ENCODE assay signal across 8 mouse cellular contexts in genomic region chr10:62980039-62980954, GRCm38 (mm10). TPM values are rescaled to one million over a fixed set of nuclear protein-coding genes. Genes with fewer than 3 reads are reported as not detected.
DNase-seq lines count a peak whose midpoint lies in the region; ATAC-seq and TF ChIP-seq lines count a peak whose summit lies in the region.

Gene Rufy2, plus strand, starts transcription at chr10:62980223.

- H3K4me2 ChIP-seq in embryonic facial prominence, embryonic 12.5 days (replicated peaks), result peak within 1 kb of the TSS; percentile 59
- peak within 1 kb of the TSS; percentile 61 for H3K4me2 ChIP-seq in limb, embryonic 11.5 days (ENCODE audit: low read depth, severe bottlenecking)
- H3K4me2 ChIP-seq in midbrain, embryonic 13.5 days (replicated peaks), result peak within 1 kb of the TSS; percentile 63

- ATAC-seq in embryonic facial prominence, embryonic 12.5 days (ENCODE audit: insufficient number of reproducible peaks, insufficient read depth, low FRiP score, low TSS enrichment), result peak; percentile 88
- peak; percentile 88 for ATAC-seq in limb, embryonic 11.5 days (ENCODE audit: insufficient number of reproducible peaks, low FRiP score, low TSS enrichment, low read depth)
- peak; percentile 95 for ATAC-seq in midbrain, embryonic 13.5 days

- no peak; the same call in 1 of the 2 replicates for TF ChIP-seq POLR2A in small intestine, adult 2 months (IDR thresholded peaks at IDR 0.05; ENCODE audit: low read depth, low read length)

- peak within 1 kb of the TSS; percentile 83 for H3K27ac ChIP-seq in embryonic facial prominence, embryonic 12.5 days
- H3K27ac ChIP-seq in limb, embryonic 11.5 days (replicated peaks; ENCODE audit: low read depth, low read length), result 0 out of 2 replicates have a peak within 1 kb of the TSS, but pooled peaks have one; percentile 52
- peak within 1 kb of the TSS; percentile 89 for H3K27ac ChIP-seq in midbrain, embryonic 13.5 days
- H3K27ac ChIP-seq in small intestine, adult 2 months (ENCODE audit: insufficient read depth, low read depth, low read length), result no peak within 1 kb of the TSS

- TF ChIP-seq CTCF in small intestine, adult 2 months (IDR thresholded peaks at IDR 0.05; ENCODE audit: extremely low read depth, insufficient read length, insufficient replicate concordance, low read depth, low read length), result peak; percentile 71

- H3K27me3 ChIP-seq in embryonic facial prominence, embryonic 12.5 days, result no peaks in the 10 kb centered on the region
- no peaks in the 10 kb centered on the region for H3K27me3 ChIP-seq in limb, embryonic 11.5 days (ENCODE audit: control insufficient read depth, insufficient read depth, low read length)
- H3K27me3 ChIP-seq in midbrain, embryonic 13.5 days, result no peaks in the 10 kb centered on the region
- H3K27me3 ChIP-seq in small intestine, adult 2 months (ENCODE audit: control insufficient read depth, insufficient read depth, low read length), result no peaks in the 10 kb centered on the region

- H3K9me3 ChIP-seq in embryonic facial prominence, embryonic 12.5 days, result no peaks in the 10 kb centered on the region
- no peaks in the 10 kb centered on the region for H3K9me3 ChIP-seq in limb, embryonic 11.5 days (ENCODE audit: control insufficient read depth, low read length)
- no peaks in the 10 kb centered on the region for H3K9me3 ChIP-seq in midbrain, embryonic 13.5 days

- peaks cover 8% of the 10 kb centered on the region for H3K4me1 ChIP-seq in embryonic facial prominence, embryonic 12.5 days
- H3K4me1 ChIP-seq in limb, embryonic 11.5 days (ENCODE audit: control insufficient read depth, insufficient read depth, low read length), result 0 out of 2 replicates have a peak, but pooled peaks cover 2% of the 10 kb centered on the region
- H3K4me1 ChIP-seq in midbrain, embryonic 13.5 days (replicated peaks), result peaks cover 20% of the 10 kb centered on the region
- peaks cover 8% of the 10 kb centered on the region for H3K4me1 ChIP-seq in small intestine, adult 2 months (ENCODE audit: control insufficient read depth, insufficient read depth, insufficient read length, low read length)

- DNase-seq in 3134 (ENCODE audit: extremely low read depth, insufficient read length, low spot score), result peak; percentile 74
- peak; percentile 82 to 91 for DNase-seq in adrenal gland, postnatal 36 days
- peak; percentile 81 to 86 for DNase-seq in heart, adult 18-20 months
- peak; percentile 85 for DNase-seq in kidney, adult 18-20 months
- DNase-seq in limb, embryonic 11.5 days (ENCODE audit: low spot score), result peak; percentile 88

- peaks cover 20% of the 10 kb centered on the region for H3K36me3 ChIP-seq in embryonic facial prominence, embryonic 12.5 days
- no peaks in the 10 kb centered on the region; the same call in 1 of the 2 replicates for H3K36me3 ChIP-seq in limb, embryonic 11.5 days (ENCODE audit: control insufficient read depth, insufficient read depth, low read length)
- H3K36me3 ChIP-seq in midbrain, embryonic 13.5 days, result peaks cover 34% of the 10 kb centered on the region
- 0 out of 2 replicates have a peak, but pooled peaks cover 1% of the 10 kb centered on the region for H3K36me3 ChIP-seq in small intestine, adult 2 months (ENCODE audit: control insufficient read depth, insufficient read depth, low read length)

- WGBS in embryonic facial prominence, embryonic 12.5 days, result 1% methylated on average over 76 of the region's 77 CpGs
- WGBS in limb, embryonic 11.5 days, result under 1% methylated on average over 77 of the region's 77 CpGs
- under 1% methylated on average over 75 of the region's 77 CpGs for WGBS in midbrain, embryonic 13.5 days
- 1% methylated on average over 75 of the region's 77 CpGs for WGBS in small intestine, adult 2 months

- H3K4me3 ChIP-seq in embryonic facial prominence, embryonic 12.5 days, result peak within 1 kb of the TSS; percentile 76
- H3K4me3 ChIP-seq in limb, embryonic 11.5 days (ENCODE audit: low read depth, low read length), result peak within 1 kb of the TSS; percentile 96
- peak within 1 kb of the TSS; percentile 97 for H3K4me3 ChIP-seq in midbrain, embryonic 13.5 days (replicated peaks)
- H3K4me3 ChIP-seq in small intestine, adult 2 months (ENCODE audit: low read depth, low read length), result peak within 1 kb of the TSS; percentile 100

- peak within 1 kb of the TSS; percentile 89 for H3K9ac ChIP-seq in embryonic facial prominence, embryonic 12.5 days
- H3K9ac ChIP-seq in limb, embryonic 11.5 days (ENCODE audit: low read length), result peak within 1 kb of the TSS; percentile 86
- peak within 1 kb of the TSS; percentile 91 for H3K9ac ChIP-seq in midbrain, embryonic 13.5 days (replicated peaks)

RNA-seq across cellular contexts. Expression of gene Rufy2, which starts in this region (rescaled TPM):
- total RNA-seq in adrenal gland, postnatal 36 days (2021), result 10 to 100 TPM; 13.2 to 18.8 TPM
- 33.6 and 35.3 TPM in 2 replicates for polyA plus RNA-seq in embryonic facial prominence, embryonic 12.5 days (2016; fragmentation: Nextera tagmentation; extraction: Ambion mirVana)
- 1 to 10 TPM; 6.8 to 7.0 TPM for total RNA-seq in heart, adult 18-20 months (2021)
- polyA plus RNA-seq in limb, embryonic 11.5 days (2014; fragmentation: Nextera tagmentation; extraction: Ambion mirVana), result 20.5 and 21.6 TPM in 2 replicates
- 51.7 and 55.5 TPM in 2 replicates for polyA plus RNA-seq in midbrain, embryonic 13.5 days (2015; fragmentation: Nextera tagmentation; extraction: Ambion mirVana)
- polyA plus RNA-seq in small intestine, adult 2 months (2012; rRNA removed), result 1.1 TPM in 2 replicates

Comparison
In these comparisons a context has a peak if more than half of its experiments do, and no peak if none do; other contexts are left out.
1. RNA of gene Rufy2 (polyA plus RNA-seq): 51.7 to 55.5 TPM in midbrain, embryonic 13.5 days, 33.6 to 35.3 TPM in embryonic facial prominence, embryonic 12.5 days and 20.5 to 21.6 TPM in limb, embryonic 11.5 days; 1.1 TPM in small intestine, adult 2 months; every median in the first group is over 10 times any median in the second.
2. Peak in every context shown above with its lines, with median percentiles within 50 percentile points of each other: DNase-seq, ATAC-seq, H3K4me2 ChIP-seq, H3K4me3 ChIP-seq and H3K9ac ChIP-seq.